Mouse (Mus musculus) mouse trophoblast stem cell (cell line): Measurements from ENCODE around the gene Nrbp1.

Experiments used
- in situ Hi-C, 2 experiments: fragments of 300-500 bp; cut with MseI, MboI; formaldehyde crosslinking; loops; 2 replicates in 1 of 2; 3 replicates in 1 of 2; pipeline ENCODE4 v1.15.1; 2025

The Nrbp1 gene

GRCm38 (mm10) chr5:31204421-31204820 lies 36.2 kb upstream of the Nrbp1 start:
- in situ Hi-C loops, result no loop called here

- in situ Hi-C loops, result loop anchor here in 1 of 2 experiments (10.0 kb wide), 1 partner anchor 108 kb away; no protein-coding TSS in a partner anchor
Observed at GRCm38 (mm10) chr5:31216554-31216953, 24.1 kb upstream of the Nrbp1 start.

GRCm38 (mm10) chr5:31218294-31218693 lies 22.4 kb upstream of the Nrbp1 start:
- in situ Hi-C loops, result loop anchor here in 1 of 2 experiments (10.0 kb wide), 1 partner anchor 107 kb away; no protein-coding TSS in a partner anchor

GRCm38 (mm10) chr5:31219070-31219469 lies 21.6 kb upstream of the Nrbp1 start:
- in situ Hi-C loops, result loop anchor here in 1 of 2 experiments (10.0 kb wide), 1 partner anchor 106 kb away; no protein-coding TSS in a partner anchor

- in situ Hi-C loops, result loop anchor here in 1 of 2 experiments (10.0 kb wide), 1 partner anchor 105 kb away; no protein-coding TSS in a partner anchor
Observed at GRCm38 (mm10) chr5:31219474-31219873, 21.2 kb upstream of the Nrbp1 start.

GRCm38 (mm10) chr5:31219911-31220447 lies 20.7 kb upstream of the Nrbp1 start:
- in situ Hi-C loops, result loop anchor here in 1 of 2 experiments (10.0 kb wide), 1 partner anchor 105 kb away; no protein-coding TSS in a partner anchor

GRCm38 (mm10) chr5:31220448-31221303 lies 20.0 kb upstream of the Nrbp1 start, which contains the start of gene Ppm1g:
Gene Ppm1g, minus strand, starts transcription at chr5:31220687.
- in situ Hi-C loops, result no loop called here

GRCm38 (mm10) chr5:31221304-31221945 lies 19.2 kb upstream of the Nrbp1 start:
- in situ Hi-C loops, result no loop called here

GRCm38 (mm10) chr5:31222696-31223095 lies 18.0 kb upstream of the Nrbp1 start:
- in situ Hi-C loops, result no loop called here

- in situ Hi-C loops, result no loop called here
Observed at GRCm38 (mm10) chr5:31226641-31227040, 14.0 kb upstream of the Nrbp1 start.

GRCm38 (mm10) chr5:31241522-31242034 lies 914 bp downstream of the Nrbp1 start:
- in situ Hi-C loops, result no loop called here

GRCm38 (mm10) chr5:31242191-31242590 lies 1.5 kb downstream of the Nrbp1 start:
- in situ Hi-C loops, result no loop called here

GRCm38 (mm10) chr5:31250716-31251115 lies 10.1 kb downstream of the Nrbp1 start:
- in situ Hi-C loops, result no loop called here

GRCm38 (mm10) chr5:31251541-31252101 lies 11.0 kb downstream of the Nrbp1 start, which contains the start of gene Krtcap3:
Gene Krtcap3, plus strand, starts transcription at chr5:31251691.
- in situ Hi-C loops, result no loop called here

GRCm38 (mm10) chr5:31252151-31252550 lies 11.5 kb downstream of the Nrbp1 start:
- in situ Hi-C loops, result no loop called here

GRCm38 (mm10) chr5:31252795-31253545 lies 12.3 kb downstream of the Nrbp1 start:
- in situ Hi-C loops, result no loop called here

- in situ Hi-C loops, result no loop called here
Observed at GRCm38 (mm10) chr5:31253806-31254205, 13.1 kb downstream of the Nrbp1 start.

- in situ Hi-C loops, result no loop called here
Observed at GRCm38 (mm10) chr5:31254452-31254851, 13.8 kb downstream of the Nrbp1 start.

- in situ Hi-C loops, result no loop called here
Observed at GRCm38 (mm10) chr5:31254901-31255300, 14.2 kb downstream of the Nrbp1 start.

- in situ Hi-C loops, result no loop called here
Observed at GRCm38 (mm10) chr5:31255381-31255780, 14.7 kb downstream of the Nrbp1 start.

GRCm38 (mm10) chr5:31255971-31256370 lies 15.3 kb downstream of the Nrbp1 start:
- in situ Hi-C loops, result no loop called here
